Mouse (Mus musculus) kidney, adult 18-20 months (tissue): ENCODE results near the gene Cd47.

Source experiments
- DNase-seq: peaks from one replicate; pipeline ENCODE4 v3.0.0; 2021

Cd47 gene

GRCm38 (mm10) chr16:49955325-49955724, 155.0 kb downstream of the Cd47 start:
- no peak for DNase-seq

GRCm38 (mm10) chr16:49955952-49956351, 155.6 kb downstream of the Cd47 start:
- no peak for DNase-seq

- no peak for DNase-seq
Observed at GRCm38 (mm10) chr16:49956531-49957302, 156.4 kb downstream of the Cd47 start.

GRCm38 (mm10) chr16:49958900-49959436, 158.6 kb downstream of the Cd47 start:
- DNase-seq, result no peak

GRCm38 (mm10) chr16:49962305-49962704, 162.0 kb downstream of the Cd47 start:
- no peak for DNase-seq

GRCm38 (mm10) chr16:49964321-49964986, 164.1 kb downstream of the Cd47 start:
- DNase-seq, result no peak
